Mouse (Mus musculus) midbrain, postnatal 0 days (tissue): ENCODE results near the gene Ptx4. TPM values are rescaled to one million over a fixed set of nuclear protein-coding genes. Genes with fewer than 3 reads are reported as not detected.

ENCODE experiments used
- ATAC-seq: fragments of 200-750 bp; cut with Nextera tagmentation; 2 replicates; pipeline ENCODE4 v1.8.0; 2017; ENCODE audit warnings: moderate number of reproducible peaks, mild to moderate bottlenecking, moderate TSS enrichment, moderate library complexity; ENCODE audit not compliant: low FRiP score
- DNase-seq: peaks from one replicate; pipeline ENCODE4 v3.0.0-alpha.2; 2015; ENCODE audit warnings: low spot score
- H3K27ac ChIP-seq: fragments of 300-500 bp; sonication (generic); 2 replicates; pipeline ENCODE4 v1.5.1; 2014; ENCODE audit warnings: low read depth, mild to moderate bottlenecking, low read length, mixed read lengths
- H3K27me3 ChIP-seq: fragments of 300-500 bp; sonication (generic); 2 replicates; pipeline ENCODE4 v1.6.1; 2014; ENCODE audit warnings: low read length, control low read depth, mixed read lengths; ENCODE audit not compliant: insufficient read depth
- H3K36me3 ChIP-seq: fragments of 300-500 bp; sonication (generic); 2 replicates; pipeline ENCODE4 v1.6.1; 2014; ENCODE audit warnings: low read length, control low read depth, mixed read lengths; ENCODE audit not compliant: insufficient read depth
- H3K4me1 ChIP-seq: fragments of 300-500 bp; sonication (generic); 2 replicates; pipeline ENCODE4 v1.6.1; 2014; ENCODE audit warnings: mild to moderate bottlenecking, control low read depth, antibody characterized with exemption, low read length, mixed read lengths; ENCODE audit not compliant: insufficient read depth
- H3K4me2 ChIP-seq: fragments of 300-500 bp; sonication (generic); 2 replicates; pipeline ENCODE4 v1.6.1; 2014; ENCODE audit warnings: low read depth, mild to moderate bottlenecking, low read length, mixed read lengths; ENCODE audit not compliant: poor library complexity, severe bottlenecking
- H3K4me3 ChIP-seq: fragments of 300-500 bp; sonication (generic); 2 replicates; pipeline ENCODE4 v1.5.1; 2014; ENCODE audit warnings: low read depth, mild to moderate bottlenecking, low read length, moderate library complexity
- H3K9ac ChIP-seq: fragments of 300-500 bp; sonication (generic); replicated peaks from 2 replicates; pipeline ENCODE4 v1.6.1; 2014; ENCODE audit warnings: mild to moderate bottlenecking, low read length, moderate library complexity, mixed read lengths; ENCODE audit not compliant: poor library complexity, severe bottlenecking
- H3K9me3 ChIP-seq: fragments of 300-500 bp; sonication (generic); 2 replicates; pipeline ENCODE4 v1.6.1; 2016; ENCODE audit warnings: low read length, control low read depth
- CTCF ChIP-seq: IDR thresholded peaks from 2 replicates; pipeline ENCODE4 v1.5.1; 2016; ENCODE audit warnings: antibody characterized with exemption, mild to moderate bottlenecking
- WGBS: fragments of 180-500 bp; shearing (Covaris S2); extraction: QIAGEN DNeasy Blood & Tissue Kit; methylation state at CpG from one replicate; pipeline ENCODE4 v1.1.7; 2014; 5-methylcytosine and 5-hydroxymethylcytosine counted together
- polyA plus RNA-seq: library from polyadenylated mRNA; unstranded; fragments of >200 nt; fragmentation: Nextera tagmentation; extraction: Ambion mirVana; gene quantifications from 2 replicates; pipeline ENCODE4 v1.2.1, GENCODE M21; 2015
- total RNA-seq: library from RNA; depleted of rRNA; stranded (reverse); fragments of >200 nt; gene quantifications from 2 replicates; pipeline ENCODE4 v1.2.3, GENCODE M21; 2014

The Ptx4 gene
- total and polyA plus RNA-seq, 2 experiments from 2014 or later = 0.59 TPM; not detected in 1

- no peak; the same call in none of the 2 replicates for TF ChIP-seq CTCF
- Histone ChIP-seq H3K9me3 (no peaks in the 10 kb centered on the region), H3K27me3 (no peaks in the 10 kb centered on the region), H3K27ac (no peak overlapping the region), H3K9ac (no peak overlapping the region), H3K36me3 (no peaks in the 10 kb centered on the region), H3K4me2 (no peak overlapping the region), H3K4me1 (peaks cover 7% of the 10 kb centered on the region; the same call in 1 of the 2 replicates), H3K4me3 (no peak overlapping the region)
- DNase-seq = no peak
- no peak for ATAC-seq
- 96% methylated on average over 1 of the region's 1 CpGs for WGBS
Observed at GRCm38 (mm10) chr17:25130060-25130459, 9.5 kb downstream of the Ptx4 start.

- no peak for TF ChIP-seq CTCF
- Histone ChIP-seq H3K4me2 (peak within 1 kb of the TSS; percentile 77), H3K4me3 (peak within 1 kb of the TSS; percentile 77), H3K9me3 (no peaks in the 10 kb centered on the region), H3K27me3 (no peaks in the 10 kb centered on the region), H3K9ac (peak within 1 kb of the TSS; percentile 77), H3K36me3 (no peaks in the 10 kb centered on the region; the same call in 1 of the 2 replicates), H3K27ac (peak within 1 kb of the TSS; percentile 58; the same call in 1 of the 2 replicates), H3K4me1 (peaks cover 7% of the 10 kb centered on the region; the same call in 1 of the 2 replicates)
- 1% methylated on average over 38 of the region's 40 CpGs for WGBS
- peak; percentile 91 for ATAC-seq
- DNase-seq = peak; percentile 97
Observed at GRCm38 (mm10) chr17:25133275-25133698, 12.7 kb downstream of the Ptx4 start, which contains the start of gene Clcn7. Gene Clcn7, plus strand, starts transcription at chr17:25133391.

GRCm38 (mm10) chr17:25135622-25136021, 15.1 kb downstream of the Ptx4 start:
- H3K4me1 ChIP-seq = peaks cover 7% of the 10 kb centered on the region; the same call in 1 of the 2 replicates
- 93% methylated on average over 6 of the region's 6 CpGs for WGBS
- no peak for ATAC-seq
- no peaks in the 10 kb centered on the region for H3K9me3 ChIP-seq
- H3K4me2 ChIP-seq = no peak overlapping the region
- no peak for DNase-seq
- TF ChIP-seq CTCF = no peak
- H3K4me3 ChIP-seq = no peak overlapping the region
- H3K27ac ChIP-seq = no peak overlapping the region
- no peak overlapping the region for H3K9ac ChIP-seq
- no peaks in the 10 kb centered on the region for H3K27me3 ChIP-seq
- no peaks in the 10 kb centered on the region; the same call in 1 of the 2 replicates for H3K36me3 ChIP-seq

- no peak overlapping the region for H3K4me3 ChIP-seq
- 96% methylated on average over 1 of the region's 1 CpGs for WGBS
- ATAC-seq = no peak
Observed at GRCm38 (mm10) chr17:25138803-25139202, 18.2 kb downstream of the Ptx4 start.

GRCm38 (mm10) chr17:25139960-25140359, 19.4 kb downstream of the Ptx4 start:
- ATAC-seq (no peak), DNase-seq (no peak)
- no peak overlapping the region for H3K4me3 ChIP-seq
- peaks cover 6% of the 10 kb centered on the region; the same call in 1 of the 2 replicates for H3K36me3 ChIP-seq
- H3K4me2 ChIP-seq = no peak overlapping the region
- 70% methylated on average over 4 of the region's 4 CpGs for WGBS
- H3K27ac ChIP-seq = no peak overlapping the region
- peak; percentile 49 for TF ChIP-seq CTCF
- H3K4me1 ChIP-seq = no peaks in the 10 kb centered on the region
- H3K27me3 ChIP-seq = no peaks in the 10 kb centered on the region
- no peak overlapping the region for H3K9ac ChIP-seq
- no peaks in the 10 kb centered on the region for H3K9me3 ChIP-seq

More at GRCm38 (mm10) chr17:25138803-25139202, 18.2 kb downstream of the Ptx4 start:
- no peak for TF ChIP-seq CTCF
- Histone ChIP-seq H3K4me1 (peaks cover 7% of the 10 kb centered on the region; the same call in 1 of the 2 replicates), H3K9ac (no peak overlapping the region), H3K9me3 (no peaks in the 10 kb centered on the region), H3K4me2 (no peak overlapping the region), H3K27ac (no peak overlapping the region), H3K27me3 (no peaks in the 10 kb centered on the region), H3K36me3 (no peaks in the 10 kb centered on the region; the same call in 1 of the 2 replicates)
- DNase-seq = no peak

- no peak within 1 kb of the TSS for H3K4me3 ChIP-seq
- H3K27me3 ChIP-seq = no peaks in the 10 kb centered on the region
- H3K27ac ChIP-seq = no peak within 1 kb of the TSS
- no peak for ATAC-seq
- H3K4me2 ChIP-seq = no peak within 1 kb of the TSS
- no peaks in the 10 kb centered on the region for H3K9me3 ChIP-seq
- no peak for TF ChIP-seq CTCF
- 100% methylated on average over 1 of the region's 1 CpGs for WGBS
- H3K36me3 ChIP-seq = peaks cover 32% of the 10 kb centered on the region
- no peaks in the 10 kb centered on the region for H3K4me1 ChIP-seq
- DNase-seq = no peak
- no peak within 1 kb of the TSS for H3K9ac ChIP-seq
Observed at GRCm38 (mm10) chr17:25162161-25162560, 41.6 kb downstream of the Ptx4 start, which contains the start of gene Ccdc154. Gene Ccdc154, plus strand, starts transcription at chr17:25162461.
